Mouse (Mus musculus): ENCODE data around the gene Zfpm1. TPM values are rescaled to one million over a fixed set of nuclear protein-coding genes. Genes with fewer than 3 reads are reported as not detected.
A peak's percentile ranks its signal among the peaks of the same experiment; 100 is the strongest.

Zfpm1 gene
- total RNA-seq (2014; rRNA removed) (7.9 and 8.4 TPM in 2 replicates), polyA plus RNA-seq (2012; rRNA removed) (56.5 and 67.5 TPM in 2 replicates)

- Histone ChIP-seq H3K4me3 (ENCODE audit: insufficient read depth, low read depth, low read length) (peak within 1 kb of the TSS; percentile 66), H3K27ac (replicated peaks; ENCODE audit: insufficient read depth, low read depth, low read length) (peak within 1 kb of the TSS; percentile 80), H3K4me1 (ENCODE audit: control insufficient read depth, insufficient read depth, low read length) (peaks cover 15% of the 10 kb centered on the region), H3K36me3 (ENCODE audit: control insufficient read depth, insufficient read depth, low read length) (no peaks in the 10 kb centered on the region), H3K9ac (ENCODE audit: low read depth, low read length) (peak within 1 kb of the TSS; percentile 57), H3K79me2 (ENCODE audit: control insufficient read depth, insufficient read depth, low read length) (peaks cover 40% of the 10 kb centered on the region), H3K27me3 (ENCODE audit: control insufficient read depth, insufficient read depth, low read length) (no peaks in the 10 kb centered on the region)
- WGBS, result 8% methylated on average over 49 of the region's 60 CpGs
- TF ChIP-seq CTCF (IDR thresholded peaks at IDR 0.05; ENCODE audit: low read depth, low read length) (peak; percentile 22; the same call in 1 of the 2 replicates), POLR2A (IDR thresholded peaks at IDR 0.05; ENCODE audit: extremely low read depth, insufficient read depth, low read length) (peak; percentile 58; the same call in 1 of the 2 replicates)
- no peak for DNase-seq (ENCODE audit: extremely low read depth, low read depth, low spot score)
These were observed at the start of gene Zfpm1 for GRCm38 (mm10) chr8:122282035-122282358. TSS of gene Zfpm1 (plus strand) at chr8:122282141.

GRCm38 (mm10) chr8:122234055-122234454, 47.9 kb upstream of the Zfpm1 start:
- H3K4me3 ChIP-seq (ENCODE audit: insufficient read depth, low read depth, low read length), result no peak overlapping the region
- DNase-seq (ENCODE audit: extremely low read depth, low read depth, low spot score), result peak; percentile 27

GRCm38 (mm10) chr8:122236521-122236920, 45.4 kb upstream of the Zfpm1 start:
- Histone ChIP-seq H3K79me2 (ENCODE audit: control insufficient read depth, insufficient read depth, low read length) (no peaks in the 10 kb centered on the region), H3K36me3 (ENCODE audit: control insufficient read depth, insufficient read depth, low read length) (no peaks in the 10 kb centered on the region), H3K27ac (replicated peaks; ENCODE audit: insufficient read depth, low read depth, low read length) (no peak overlapping the region), H3K27me3 (ENCODE audit: control insufficient read depth, insufficient read depth, low read length) (no peaks in the 10 kb centered on the region), H3K4me1 (ENCODE audit: control insufficient read depth, insufficient read depth, low read length) (no peaks in the 10 kb centered on the region), H3K4me3 (ENCODE audit: insufficient read depth, low read depth, low read length) (no peak overlapping the region), H3K9ac (ENCODE audit: low read depth, low read length) (no peak overlapping the region)
- no peak for DNase-seq (ENCODE audit: extremely low read depth, low read depth, low spot score)
- TF ChIP-seq CTCF (IDR thresholded peaks at IDR 0.05; ENCODE audit: low read depth, low read length) (no peak), POLR2A (IDR thresholded peaks at IDR 0.05; ENCODE audit: extremely low read depth, insufficient read depth, low read length) (no peak)
- 93% methylated on average over 3 of the region's 3 CpGs for WGBS

More at GRCm38 (mm10) chr8:122234055-122234454, 47.9 kb upstream of the Zfpm1 start:
- TF ChIP-seq CTCF (IDR thresholded peaks at IDR 0.05; ENCODE audit: low read depth, low read length) (peak; percentile 47), POLR2A (IDR thresholded peaks at IDR 0.05; ENCODE audit: extremely low read depth, insufficient read depth, low read length) (no peak)
- H3K79me2 ChIP-seq (ENCODE audit: control insufficient read depth, insufficient read depth, low read length), result no peaks in the 10 kb centered on the region
- no peak overlapping the region for H3K9ac ChIP-seq (ENCODE audit: low read depth, low read length)
- no peaks in the 10 kb centered on the region for H3K4me1 ChIP-seq (ENCODE audit: control insufficient read depth, insufficient read depth, low read length)
- WGBS, result 15% methylated on average over 11 of the region's 11 CpGs
- no peaks in the 10 kb centered on the region for H3K36me3 ChIP-seq (ENCODE audit: control insufficient read depth, insufficient read depth, low read length)
- peaks cover 3% of the 10 kb centered on the region; the same call in 1 of the 2 replicates for H3K27me3 ChIP-seq (ENCODE audit: control insufficient read depth, insufficient read depth, low read length)
- no peak overlapping the region for H3K27ac ChIP-seq (replicated peaks; ENCODE audit: insufficient read depth, low read depth, low read length)

- WGBS, result 82% methylated on average over 11 of the region's 11 CpGs
- Histone ChIP-seq H3K27ac (replicated peaks; ENCODE audit: insufficient read depth, low read depth, low read length) (no peak overlapping the region), H3K4me3 (ENCODE audit: insufficient read depth, low read depth, low read length) (no peak overlapping the region), H3K36me3 (ENCODE audit: control insufficient read depth, insufficient read depth, low read length) (no peaks in the 10 kb centered on the region), H3K4me1 (ENCODE audit: control insufficient read depth, insufficient read depth, low read length) (no peaks in the 10 kb centered on the region), H3K9ac (ENCODE audit: low read depth, low read length) (no peak overlapping the region), H3K79me2 (ENCODE audit: control insufficient read depth, insufficient read depth, low read length) (no peaks in the 10 kb centered on the region), H3K27me3 (ENCODE audit: control insufficient read depth, insufficient read depth, low read length) (no peaks in the 10 kb centered on the region)
- no peak for TF ChIP-seq CTCF (IDR thresholded peaks at IDR 0.05; ENCODE audit: low read depth, low read length)
- TF ChIP-seq POLR2A (IDR thresholded peaks at IDR 0.05; ENCODE audit: extremely low read depth, insufficient read depth, low read length), result no peak
- DNase-seq (ENCODE audit: extremely low read depth, low read depth, low spot score), result no peak
These were observed 43.7 kb upstream of the Zfpm1 start for GRCm38 (mm10) chr8:122238225-122238624.

GRCm38 (mm10) chr8:122238731-122239130, 43.2 kb upstream of the Zfpm1 start:
- Histone ChIP-seq H3K36me3 (ENCODE audit: control insufficient read depth, insufficient read depth, low read length) (no peaks in the 10 kb centered on the region), H3K79me2 (ENCODE audit: control insufficient read depth, insufficient read depth, low read length) (no peaks in the 10 kb centered on the region), H3K4me3 (ENCODE audit: insufficient read depth, low read depth, low read length) (no peak overlapping the region), H3K9ac (ENCODE audit: low read depth, low read length) (no peak overlapping the region), H3K27ac (replicated peaks; ENCODE audit: insufficient read depth, low read depth, low read length) (no peak overlapping the region), H3K27me3 (ENCODE audit: control insufficient read depth, insufficient read depth, low read length) (no peaks in the 10 kb centered on the region), H3K4me1 (ENCODE audit: control insufficient read depth, insufficient read depth, low read length) (no peaks in the 10 kb centered on the region)
- DNase-seq (ENCODE audit: extremely low read depth, low read depth, low spot score), result no peak
- TF ChIP-seq CTCF (IDR thresholded peaks at IDR 0.05; ENCODE audit: low read depth, low read length), result no peak
- no peak for TF ChIP-seq POLR2A (IDR thresholded peaks at IDR 0.05; ENCODE audit: extremely low read depth, insufficient read depth, low read length)
- 63% methylated on average over 8 of the region's 8 CpGs for WGBS

- no peak overlapping the region for H3K4me3 ChIP-seq (ENCODE audit: insufficient read depth, low read depth, low read length)
- no peak overlapping the region for H3K27ac ChIP-seq (replicated peaks; ENCODE audit: insufficient read depth, low read depth, low read length)
- no peaks in the 10 kb centered on the region for H3K27me3 ChIP-seq (ENCODE audit: control insufficient read depth, insufficient read depth, low read length)
- WGBS, result 89% methylated on average over 16 of the region's 16 CpGs
- H3K36me3 ChIP-seq (ENCODE audit: control insufficient read depth, insufficient read depth, low read length), result no peaks in the 10 kb centered on the region
- TF ChIP-seq POLR2A (IDR thresholded peaks at IDR 0.05; ENCODE audit: extremely low read depth, insufficient read depth, low read length) (no peak), CTCF (IDR thresholded peaks at IDR 0.05; ENCODE audit: low read depth, low read length) (no peak)
- no peak overlapping the region for H3K9ac ChIP-seq (ENCODE audit: low read depth, low read length)
- DNase-seq (ENCODE audit: extremely low read depth, low read depth, low spot score), result no peak
- no peaks in the 10 kb centered on the region for H3K4me1 ChIP-seq (ENCODE audit: control insufficient read depth, insufficient read depth, low read length)
- no peaks in the 10 kb centered on the region for H3K79me2 ChIP-seq (ENCODE audit: control insufficient read depth, insufficient read depth, low read length)
These were observed 41.5 kb upstream of the Zfpm1 start for GRCm38 (mm10) chr8:122240241-122241026.

Data from liver, adult 2 months (tissue).